Comparison of ENCODE assay signal across 9 mouse cellular contexts in the genomic region with DNA sequence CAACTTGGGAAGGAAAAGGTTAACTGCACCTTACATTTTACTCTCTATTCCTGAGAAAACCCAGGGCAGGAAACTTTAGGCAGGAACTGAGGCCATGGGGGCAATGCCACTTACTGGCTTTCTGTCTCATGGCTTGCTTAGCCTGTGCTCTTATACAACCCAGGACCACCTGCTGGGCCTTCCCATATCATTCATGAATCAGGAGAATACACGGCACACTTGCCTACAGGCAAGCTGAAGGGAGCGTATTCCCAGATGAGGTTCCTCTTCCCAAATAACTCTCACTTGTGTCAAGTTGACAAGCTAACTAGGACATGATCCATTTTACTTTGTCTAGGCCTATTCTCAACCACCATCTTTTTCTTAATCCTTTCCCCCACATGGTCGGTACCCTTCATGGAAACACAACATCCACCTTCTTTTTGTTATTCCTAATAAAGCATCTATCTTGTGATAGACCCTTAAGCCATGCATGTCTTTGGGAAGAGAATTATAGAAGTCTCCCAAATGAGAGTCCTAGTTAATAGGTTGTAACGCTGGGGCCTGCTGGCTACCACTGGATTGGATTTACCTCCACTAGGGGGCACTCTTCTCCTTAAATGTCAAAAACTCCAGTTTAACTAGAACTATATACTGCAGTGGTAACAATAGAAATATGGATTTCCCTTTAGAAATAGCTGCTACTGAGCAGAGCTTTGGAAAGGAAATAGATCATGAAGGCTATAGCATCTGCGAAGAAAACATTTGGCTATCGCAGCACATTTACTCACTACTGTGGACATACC.
A peak's percentile ranks its signal among the peaks of the same experiment; 100 is the strongest.
DNase-seq lines count a peak whose midpoint lies in the region; ATAC-seq and TF ChIP-seq lines count a peak whose summit lies in the region.
"Had no signal": no experiment of that assay in that cellular context is flagged by ENCODE, and none has a peak within 500 bp of the region (broad histone marks: within the 10 kb centered on the region; RNA-seq: fewer than 3 reads in every experiment).

No protein-coding gene starts in this region.

- WGBS in heart, adult 2 months = 60% methylated on average over 6 of the region's 6 CpGs
- WGBS in heart, embryonic 12.5 days = 59% methylated on average over 6 of the region's 6 CpGs
- WGBS in stomach, postnatal 0 days = 61% methylated on average over 6 of the region's 6 CpGs

- ATAC-seq in heart, embryonic 12.5 days (ENCODE audit: insufficient number of reproducible peaks, low FRiP score) = no peak
- peak; percentile 72; the same call in 1 of the 2 replicates for ATAC-seq in stomach, postnatal 0 days (ENCODE audit: low FRiP score, low TSS enrichment)

- no peaks in the 10 kb centered on the region for H3K4me1 ChIP-seq in heart, adult 2 months (ENCODE audit: control insufficient read depth, insufficient read depth, low read length)
- no peaks in the 10 kb centered on the region; the same call in 1 of the 2 replicates for H3K4me1 ChIP-seq in heart, embryonic 12.5 days (replicated peaks)
- H3K4me1 ChIP-seq in E14TG2a.4 (replicated peaks; ENCODE audit: low read depth, low read length) = no peaks in the 10 kb centered on the region
- no peaks in the 10 kb centered on the region for H3K4me1 ChIP-seq in stomach, postnatal 0 days (replicated peaks; ENCODE audit: control insufficient read depth, insufficient read depth)
- H3K4me1 ChIP-seq: limb, embryonic 12.5 days had no signal

- H3K36me3 ChIP-seq in heart, adult 2 months (ENCODE audit: control insufficient read depth, insufficient read depth, low read length) = no peaks in the 10 kb centered on the region
- H3K36me3 ChIP-seq in heart, embryonic 12.5 days = no peaks in the 10 kb centered on the region
- H3K36me3 ChIP-seq in E14TG2a.4 (ENCODE audit: insufficient read depth, low read length) = no peaks in the 10 kb centered on the region
- H3K36me3 ChIP-seq in stomach, postnatal 0 days (ENCODE audit: control insufficient read depth, insufficient read depth, low read length) = no peaks in the 10 kb centered on the region
- H3K36me3 ChIP-seq: limb, embryonic 12.5 days had no signal

- intact Hi-C loops in heart, adult 2 months (cut with DNase I) = loop anchor here (1.0 to 5.0 kb wide), 2 partner anchors 267 to 332 kb away; no protein-coding TSS in a partner anchor

- no peak overlapping the region for H3K27ac ChIP-seq in heart, adult 2 months
- H3K27ac ChIP-seq in heart, embryonic 12.5 days (ENCODE audit: poor library complexity, severe bottlenecking) = no peak overlapping the region
- H3K27ac ChIP-seq in stomach, postnatal 0 days (replicated peaks) = no peak overlapping the region
- H3K27ac ChIP-seq: limb, embryonic 12.5 days had no signal

- H3K9me3 ChIP-seq in heart, embryonic 12.5 days (replicated peaks) = no peaks in the 10 kb centered on the region
- no peaks in the 10 kb centered on the region for H3K9me3 ChIP-seq in E14TG2a.4 (ENCODE audit: low read length)
- H3K9me3 ChIP-seq in stomach, postnatal 0 days (ENCODE audit: control insufficient read depth, low read length) = no peaks in the 10 kb centered on the region

- H3K4me2 ChIP-seq in heart, embryonic 12.5 days = no peak overlapping the region
- H3K4me2 ChIP-seq in stomach, postnatal 0 days (replicated peaks; ENCODE audit: low read depth) = no peak overlapping the region
- H3K4me2 ChIP-seq: limb, embryonic 12.5 days had no signal

- H3K4me3 ChIP-seq in heart, adult 2 months = no peak overlapping the region
- no peak overlapping the region for H3K4me3 ChIP-seq in heart, embryonic 12.5 days
- H3K4me3 ChIP-seq in E14TG2a.4 (replicated peaks; ENCODE audit: low read length) = no peak overlapping the region
- H3K4me3 ChIP-seq in stomach, postnatal 0 days (ENCODE audit: low read depth, low read length) = no peak overlapping the region
- H3K4me3 ChIP-seq: limb, embryonic 12.5 days had no signal

- no peak for TF ChIP-seq POLR2A in heart, adult 2 months (IDR thresholded peaks at IDR 0.05; ENCODE audit: insufficient read depth, low read depth, low read length)

- TF ChIP-seq EP300 in heart, adult 2 months (IDR thresholded peaks at IDR 0.05; ENCODE audit: insufficient read depth, low read depth, low read length) = no peak
- no peak for TF ChIP-seq EP300 in stomach, postnatal 0 days (optimal IDR thresholded peaks at IDR 0.05)

- H3K79me2 ChIP-seq in heart, adult 2 months (replicated peaks; ENCODE audit: control insufficient read depth, insufficient read depth, low read length) = no peaks in the 10 kb centered on the region

- H3K27me3 ChIP-seq in heart, adult 2 months (ENCODE audit: control insufficient read depth, insufficient read depth, low read length) = no peaks in the 10 kb centered on the region
- H3K27me3 ChIP-seq in heart, embryonic 12.5 days (replicated peaks) = no peaks in the 10 kb centered on the region
- peaks cover 13% of the 10 kb centered on the region for H3K27me3 ChIP-seq in E14TG2a.4 (ENCODE audit: insufficient read depth, low read length)
- H3K27me3 ChIP-seq in stomach, postnatal 0 days (ENCODE audit: control insufficient read depth, insufficient read depth, low read length) = no peaks in the 10 kb centered on the region
- H3K27me3 ChIP-seq: limb, embryonic 12.5 days had no signal

- no peak overlapping the region for H3K9ac ChIP-seq in heart, adult 2 months (ENCODE audit: low read depth, low read length)
- no peak overlapping the region for H3K9ac ChIP-seq in heart, embryonic 12.5 days
- H3K9ac ChIP-seq in stomach, postnatal 0 days (ENCODE audit: low read length) = no peak overlapping the region
- H3K9ac ChIP-seq: limb, embryonic 12.5 days had no signal

- DNase-seq in heart, adult 2 months = peak in 1 of 2 experiments; percentile 11
- peak; percentile 39 for DNase-seq in cerebellum, adult 11-12 months
- DNase-seq in heart, adult 9 months (ENCODE audit: low spot score in 2 of 2) = peak; percentile 5 to 34
- peak; percentile 70 for DNase-seq in kidney, postnatal 10 days
- DNase-seq in lung, postnatal 14 days = peak; percentile 75
- DNase-seq in stomach, postnatal 0 days (ENCODE audit: low spot score) = peak; percentile 41

- peak; percentile 90 for TF ChIP-seq CTCF in heart, adult 2 months (IDR thresholded peaks at IDR 0.05)
- TF ChIP-seq CTCF in E14TG2a.4 (conservative IDR thresholded peaks at IDR 0.05; ENCODE audit: low read length) = peak; percentile 66
- TF ChIP-seq CTCF in stomach, postnatal 0 days (IDR thresholded peaks at IDR 0.05; ENCODE audit: low read depth) = peak; percentile 81
